ENCODE assay signal across 14 mouse cellular contexts in the genomic region with DNA sequence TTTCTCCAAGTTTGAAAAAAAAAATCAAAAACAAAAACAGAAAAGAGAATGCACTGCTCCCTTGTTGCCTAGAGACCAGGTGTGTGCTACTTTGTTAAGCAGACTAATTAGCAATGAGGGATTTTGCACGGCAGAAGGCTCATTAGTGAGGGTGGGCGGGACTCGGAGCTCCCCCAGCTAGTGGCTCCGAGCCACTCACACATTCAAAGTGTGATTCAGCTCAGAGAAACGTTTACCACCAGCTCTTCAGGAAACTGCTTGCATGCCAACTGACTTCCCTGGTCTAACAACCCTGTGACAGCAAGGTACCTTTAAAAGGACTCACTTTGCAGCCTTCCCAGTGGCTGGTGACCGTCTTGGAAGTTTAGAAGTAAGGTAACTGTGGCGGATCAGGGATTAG. TPM values are rescaled to one million over a fixed set of nuclear protein-coding genes. Genes with fewer than 3 reads are reported as not detected.
A peak's percentile ranks its signal among the peaks of the same experiment; 100 is the strongest.
DNase-seq lines count a peak whose midpoint lies in the region; ATAC-seq and TF ChIP-seq lines count a peak whose summit lies in the region.
"Had no signal": no experiment of that assay in that cellular context is flagged by ENCODE, and none has a peak within 500 bp of the region (broad histone marks: within the 10 kb centered on the region; RNA-seq: fewer than 3 reads in every experiment).

No protein-coding gene starts in this region.

- H3K4me3 ChIP-seq in embryonic facial prominence, embryonic 14.5 days (ENCODE audit: low read depth, low read length), result no peak overlapping the region
- H3K4me3 ChIP-seq in embryonic facial prominence, embryonic 10.5 days, result no peak overlapping the region
- H3K4me3 ChIP-seq in layer of hippocampus, adult 2 months, result no peak overlapping the region
- H3K4me3 ChIP-seq: heart, adult 2 months; liver, embryonic 15.5 days had no signal

- WGBS in embryonic facial prominence, embryonic 14.5 days, result 45% methylated on average over 7 of the region's 7 CpGs
- WGBS in embryonic facial prominence, embryonic 10.5 days, result 40% methylated on average over 7 of the region's 7 CpGs

- no peak overlapping the region for H3K9ac ChIP-seq in embryonic facial prominence, embryonic 14.5 days (ENCODE audit: low read depth, low read length)
- H3K9ac ChIP-seq: liver, embryonic 15.5 days had no signal

- intact Hi-C loops in left cerebral cortex, postnatal 36 days (cut with DNase I), result no loop called here

- H3K27ac ChIP-seq in embryonic facial prominence, embryonic 14.5 days (replicated peaks; ENCODE audit: low read depth, low read length), result no peak overlapping the region
- H3K27ac ChIP-seq in embryonic facial prominence, embryonic 10.5 days (replicated peaks), result no peak overlapping the region
- H3K27ac ChIP-seq in layer of hippocampus, adult 2 months, result no peak overlapping the region
- H3K27ac ChIP-seq: heart, adult 2 months; liver, embryonic 15.5 days had no signal

- H3K9me3 ChIP-seq in embryonic facial prominence, embryonic 14.5 days (ENCODE audit: control insufficient read depth, low read length), result no peaks in the 10 kb centered on the region
- H3K9me3 ChIP-seq in embryonic facial prominence, embryonic 10.5 days, result no peaks in the 10 kb centered on the region
- H3K9me3 ChIP-seq: liver, embryonic 15.5 days had no signal

- H3K4me1 ChIP-seq in embryonic facial prominence, embryonic 14.5 days (ENCODE audit: control insufficient read depth, insufficient read depth, low read length), result no peaks in the 10 kb centered on the region
- H3K4me1 ChIP-seq in embryonic facial prominence, embryonic 10.5 days, result peaks cover 3% of the 10 kb centered on the region; the same call in 1 of the 2 replicates
- H3K4me1 ChIP-seq: liver, embryonic 15.5 days had no signal

- no peaks in the 10 kb centered on the region for H3K36me3 ChIP-seq in embryonic facial prominence, embryonic 14.5 days (ENCODE audit: control insufficient read depth, insufficient read depth, low read length)
- H3K36me3 ChIP-seq in embryonic facial prominence, embryonic 10.5 days (replicated peaks), result no peaks in the 10 kb centered on the region
- H3K36me3 ChIP-seq: liver, embryonic 15.5 days had no signal

- DNase-seq in embryonic facial prominence, embryonic 14.5 days (ENCODE audit: low spot score), result peak; percentile 30
- DNase-seq in embryonic facial prominence, embryonic 10.5 days (ENCODE audit: low spot score), result no peak
- DNase-seq in brain, adult 2 months (ENCODE audit: low read depth, low spot score), result peak; percentile 87
- DNase-seq in layer of hippocampus, adult 2 months (ENCODE audit: low spot score in 2 of 2), result peak; percentile 68 to 87
- peak; percentile 47 to 54 for DNase-seq in left cerebral cortex, postnatal 36 days (ENCODE audit: low spot score in 2 of 2)
- no peak for DNase-seq in testis, postnatal 10 days (ENCODE audit: low spot score)
- no peak for DNase-seq in urinary bladder, postnatal 25 days (ENCODE audit: low spot score)
- no peak for DNase-seq in cerebellum, postnatal 25 days
- DNase-seq: cerebellum, adult 11 months; heart, adult 2 months; kidney, postnatal 4 days had no signal

- H3K4me2 ChIP-seq in embryonic facial prominence, embryonic 14.5 days (ENCODE audit: low read depth, low read length), result no peak overlapping the region
- H3K4me2 ChIP-seq: liver, embryonic 15.5 days had no signal

- TF ChIP-seq CTCF in layer of hippocampus, adult 2 months (conservative IDR thresholded peaks at IDR 0.05), result no peak

- ATAC-seq in embryonic facial prominence, embryonic 14.5 days (ENCODE audit: low read depth), result peak; percentile 82; the same call in 1 of the 2 replicates

- no peaks in the 10 kb centered on the region for H3K27me3 ChIP-seq in embryonic facial prominence, embryonic 14.5 days (replicated peaks; ENCODE audit: control insufficient read depth, insufficient read depth, low read length)
- H3K27me3 ChIP-seq in embryonic facial prominence, embryonic 10.5 days (replicated peaks; ENCODE audit: low read depth, poor library complexity, severe bottlenecking), result no peaks in the 10 kb centered on the region
- H3K27me3 ChIP-seq: liver, embryonic 15.5 days had no signal

RNA-seq across cellular contexts. Expression of gene Npas2, which starts 58.1 kb away (rescaled TPM):
- 1.7 and 2.7 TPM in 2 replicates for polyA plus RNA-seq in embryonic facial prominence, embryonic 14.5 days (2014; fragmentation: Nextera tagmentation; extraction: Ambion mirVana)
- polyA plus RNA-seq in embryonic facial prominence, embryonic 10.5 days (2016; fragmentation: Nextera tagmentation; extraction: Ambion mirVana), result 0.11 and 0.12 TPM in 2 replicates
- total RNA-seq in layer of hippocampus, adult 2 months (2021), result 10 to 100 TPM; 35.7 to 36.3 TPM
- total RNA-seq in left cerebral cortex, postnatal 36 days (2021), result 10 to 100 TPM; 59.3 to 65.4 TPM
- total RNA-seq: megakaryocyte, adult 5-6 weeks; MEL had no signal

Comparison
In these comparisons a context has a peak if more than half of its experiments do, and no peak if none do; other contexts are left out.
1. DNase-seq: peak in embryonic facial prominence, embryonic 14.5 days (single experiment), brain, adult 2 months (single experiment), layer of hippocampus, adult 2 months (2 of 2) and left cerebral cortex, postnatal 36 days (2 of 2); none in embryonic facial prominence, embryonic 10.5 days (single experiment), testis, postnatal 10 days (single experiment), urinary bladder, postnatal 25 days (single experiment) and cerebellum, postnatal 25 days (0 of 2).